Mouse (Mus musculus) liver, adult 2 months (tissue): Measurements from ENCODE around the gene Pdzd2. TPM values are rescaled to one million over a fixed set of nuclear protein-coding genes. Genes with fewer than 3 reads are reported as not detected.

Experiments
- DNase-seq: peaks from one replicate; pipeline ENCODE4 v3.0.0-alpha.2; 2011; ENCODE audit warnings: low read depth, low spot score; ENCODE audit errors: extremely low read depth
- H3K27ac ChIP-seq: fragments of 200-500 bp; replicated peaks from 2 replicates; pipeline ENCODE4 v1.5.1; 2012; ENCODE audit warnings: low read depth, mild to moderate bottlenecking, control low read depth, inconsistent platforms, low read length; ENCODE audit not compliant: insufficient read depth
- H3K27me3 ChIP-seq: fragments of 200-500 bp; 2 replicates; pipeline ENCODE4 v1.6.1; 2012; ENCODE audit warnings: mild to moderate bottlenecking, moderate library complexity, low read length, inconsistent platforms; ENCODE audit not compliant: control insufficient read depth, insufficient read depth
- H3K36me3 ChIP-seq: fragments of 200-500 bp; 2 replicates; pipeline ENCODE4 v1.6.1; 2012; ENCODE audit warnings: low read length, inconsistent platforms; ENCODE audit not compliant: control insufficient read depth, insufficient read depth
- H3K4me1 ChIP-seq: fragments of 200-500 bp; 2 replicates; pipeline ENCODE4 v1.6.1; 2011; ENCODE audit warnings: low read length; ENCODE audit not compliant: control insufficient read depth, insufficient read depth
- H3K4me3 ChIP-seq: fragments of 200-500 bp; 2 replicates; pipeline ENCODE4 v1.5.1; 2011; ENCODE audit warnings: low read depth, mild to moderate bottlenecking, control low read depth, low read length, moderate library complexity; ENCODE audit not compliant: insufficient read depth
- H3K79me2 ChIP-seq: fragments of 200-500 bp; 2 replicates; pipeline ENCODE4 v1.6.1; 2012; ENCODE audit warnings: inconsistent platforms, mild to moderate bottlenecking, low read length, moderate library complexity; ENCODE audit not compliant: control insufficient read depth, insufficient read depth
- H3K9ac ChIP-seq: fragments of 200-500 bp; 2 replicates; pipeline ENCODE4 v1.6.1; 2012; ENCODE audit warnings: low read depth, mild to moderate bottlenecking, control low read depth, inconsistent platforms, low read length
- CTCF ChIP-seq: fragments of 200-500 bp; IDR thresholded peaks from 2 replicates; pipeline ENCODE4 v1.5.1; 2011; ENCODE audit warnings: low read depth, low read length, control low read depth
- POLR2A ChIP-seq: fragments of 200-500 bp; IDR thresholded peaks from 2 replicates; pipeline ENCODE4 v1.6.1; 2011; ENCODE audit warnings: low read length, control low read depth; ENCODE audit not compliant: insufficient read depth; ENCODE audit errors: extremely low read depth
- WGBS: fragments of 180-500 bp; shearing (Covaris S2); methylation state at CpG from one replicate; pipeline ENCODE4 v1.1.7; 2018; 5-methylcytosine and 5-hydroxymethylcytosine counted together
- polyA plus RNA-seq: library from polyadenylated mRNA; depleted of rRNA; stranded (reverse); fragments of >200 nt; gene quantifications from 2 replicates; pipeline ENCODE4 v1.2.3, GENCODE M21; 2012
- total RNA-seq: library from RNA; depleted of rRNA; stranded (reverse); fragments of >200 nt; gene quantifications from 2 replicates; pipeline ENCODE4 v1.2.3, GENCODE M21; 2014

Gene Pdzd2
- total and polyA plus RNA-seq, 2 experiments: 0.11 to 0.74 TPM

DNA sequence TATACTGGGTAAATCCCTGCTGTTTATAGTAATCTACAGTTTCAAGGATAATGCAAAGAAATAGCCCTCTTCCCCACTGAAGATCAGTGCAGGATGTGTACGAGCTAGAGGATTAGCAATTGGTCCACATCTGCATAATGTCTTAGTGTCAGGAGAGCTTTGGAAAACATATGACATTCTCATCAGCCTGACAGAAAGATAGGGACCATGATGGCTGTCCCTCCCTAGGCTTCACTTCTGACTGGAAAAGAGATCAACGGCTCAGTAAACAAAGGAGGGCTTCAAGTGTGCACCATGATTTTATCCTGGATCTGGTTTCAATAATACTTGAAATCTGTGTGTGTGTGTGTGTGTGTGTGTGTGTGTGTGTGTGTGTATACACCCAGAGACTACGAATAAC, 186.5 kb downstream of the Pdzd2 start:
- Histone ChIP-seq H3K9ac (no peak overlapping the region), H3K4me1 (no peaks in the 10 kb centered on the region), H3K4me3 (no peak overlapping the region), H3K79me2 (no peaks in the 10 kb centered on the region), H3K36me3 (no peaks in the 10 kb centered on the region), H3K27ac (no peak overlapping the region), H3K27me3 (0 out of 2 replicates have a peak, but pooled peaks cover 2% of the 10 kb centered on the region)
- 75% methylated on average over 3 of the region's 3 CpGs for WGBS
- DNase-seq: no peak
- TF ChIP-seq POLR2A: no peak
- no peak for TF ChIP-seq CTCF

DNA sequence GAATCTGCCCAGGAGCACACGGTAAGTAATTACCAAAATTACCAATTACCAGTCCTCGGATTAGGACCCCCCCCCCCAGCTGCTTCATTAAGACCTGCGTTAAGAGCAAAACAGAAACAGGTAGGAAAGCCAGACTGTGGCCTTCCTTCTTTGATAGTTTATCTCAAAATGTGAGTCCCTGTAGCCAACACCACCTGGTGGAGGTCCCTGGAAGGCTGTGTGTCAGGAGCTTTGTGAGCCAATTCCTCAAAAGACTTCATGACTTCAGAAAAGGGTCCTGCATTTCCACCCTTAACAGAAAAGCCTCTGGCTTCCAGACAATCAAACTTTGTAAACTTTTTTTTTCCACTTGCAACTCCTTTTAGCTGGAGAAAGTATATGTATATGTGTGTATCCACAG, 188.8 kb downstream of the Pdzd2 start:
- Histone ChIP-seq H3K4me1 (no peaks in the 10 kb centered on the region), H3K36me3 (no peaks in the 10 kb centered on the region), H3K79me2 (no peaks in the 10 kb centered on the region), H3K9ac (no peak overlapping the region), H3K27ac (no peak overlapping the region), H3K4me3 (no peak overlapping the region), H3K27me3 (0 out of 2 replicates have a peak, but pooled peaks cover 2% of the 10 kb centered on the region)
- WGBS: 61% methylated on average over 3 of the region's 3 CpGs
- no peak for DNase-seq
- TF ChIP-seq CTCF (no peak), POLR2A (no peak)

DNA sequence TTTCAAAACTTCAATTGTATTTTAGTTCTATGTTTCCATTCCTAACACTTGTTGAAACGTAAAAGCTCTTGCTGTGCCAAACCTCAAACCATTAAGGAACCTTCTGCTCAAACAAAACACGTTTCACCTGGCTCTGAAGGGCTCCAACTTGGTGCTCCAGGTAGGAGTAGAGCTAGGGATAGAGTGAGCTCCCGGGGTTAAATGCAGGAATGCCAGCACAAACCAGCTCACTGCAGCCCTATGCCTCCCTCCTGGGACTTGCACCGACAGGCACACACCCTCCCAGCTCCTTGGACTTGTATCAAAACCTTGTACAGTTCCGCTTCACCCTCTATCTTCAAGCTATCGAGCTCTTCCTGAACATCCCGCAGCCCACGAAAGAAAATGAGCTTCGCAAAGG, 189.3 kb downstream of the Pdzd2 start:
- Histone ChIP-seq H3K9ac (no peak overlapping the region), H3K4me3 (no peak overlapping the region), H3K27ac (no peak overlapping the region), H3K36me3 (no peaks in the 10 kb centered on the region), H3K4me1 (no peaks in the 10 kb centered on the region), H3K27me3 (0 out of 2 replicates have a peak, but pooled peaks cover 2% of the 10 kb centered on the region), H3K79me2 (no peaks in the 10 kb centered on the region)
- DNase-seq: no peak
- WGBS: 52% methylated on average over 9 of the region's 9 CpGs
- TF ChIP-seq CTCF (no peak), POLR2A (no peak)

DNA sequence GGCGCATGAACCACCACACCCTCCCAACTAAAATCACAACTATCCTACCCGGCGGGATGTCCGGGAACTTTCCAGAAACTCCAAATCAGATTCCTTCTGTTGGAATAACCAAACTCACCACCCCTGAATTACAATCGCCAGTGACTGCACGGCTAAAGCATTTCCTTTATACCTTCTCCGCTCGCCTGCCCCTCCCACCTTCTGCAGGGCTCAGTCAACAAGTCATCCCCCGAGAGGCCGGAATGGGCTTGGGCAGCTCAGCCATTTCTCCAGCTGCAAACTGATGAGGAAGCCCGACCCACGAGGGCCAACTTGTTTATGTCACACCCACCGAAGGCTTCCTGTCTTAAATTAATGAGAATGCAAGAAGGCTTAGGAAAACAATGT, 189.8 kb downstream of the Pdzd2 start:
- H3K36me3 ChIP-seq: no peaks in the 10 kb centered on the region
- no peaks in the 10 kb centered on the region for H3K4me1 ChIP-seq
- no peak for DNase-seq
- 0 out of 2 replicates have a peak, but pooled peaks cover 2% of the 10 kb centered on the region for H3K27me3 ChIP-seq
- TF ChIP-seq POLR2A (no peak), CTCF (no peak)
- 6% methylated on average over 13 of the region's 13 CpGs for WGBS
- H3K4me3 ChIP-seq: peak overlapping the region; percentile 11; the same call in 1 of the 2 replicates
- no peaks in the 10 kb centered on the region for H3K79me2 ChIP-seq
- no peak overlapping the region for H3K27ac ChIP-seq
- H3K9ac ChIP-seq: no peak overlapping the region

DNA sequence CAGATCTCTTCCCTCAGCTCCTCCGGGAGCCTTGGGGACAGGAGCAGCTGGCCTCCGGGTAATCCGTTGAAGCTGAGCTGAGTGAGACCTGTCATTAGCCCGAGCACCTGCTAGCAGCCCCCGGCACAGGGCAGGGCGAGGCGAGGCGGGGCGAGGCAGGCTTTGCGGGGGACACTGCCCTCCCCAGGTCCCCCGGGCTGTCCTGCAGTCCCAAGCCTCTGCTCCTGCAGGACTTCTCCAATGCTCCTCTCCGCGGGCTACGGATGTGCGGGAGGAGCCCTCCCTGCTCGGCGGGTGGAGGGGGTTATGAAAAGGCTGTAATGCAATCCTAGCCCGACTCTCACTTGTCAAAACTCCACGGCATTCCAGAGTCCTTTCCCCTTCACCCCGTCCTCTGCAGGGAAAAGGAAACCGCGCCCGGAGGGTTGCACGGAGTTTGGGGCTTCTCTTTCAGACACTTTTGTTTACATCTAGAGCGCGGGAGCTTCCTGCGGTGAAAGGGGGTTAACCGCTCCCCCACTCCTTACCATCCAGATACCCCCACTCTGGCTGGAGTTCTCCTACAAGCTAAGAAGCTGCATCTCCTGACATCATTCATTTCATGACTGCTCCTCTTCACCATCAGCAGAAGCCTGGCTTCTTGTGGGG, 190.3 kb downstream of the Pdzd2 start:
- under 1% methylated on average over 28 of the region's 28 CpGs for WGBS

DNA sequence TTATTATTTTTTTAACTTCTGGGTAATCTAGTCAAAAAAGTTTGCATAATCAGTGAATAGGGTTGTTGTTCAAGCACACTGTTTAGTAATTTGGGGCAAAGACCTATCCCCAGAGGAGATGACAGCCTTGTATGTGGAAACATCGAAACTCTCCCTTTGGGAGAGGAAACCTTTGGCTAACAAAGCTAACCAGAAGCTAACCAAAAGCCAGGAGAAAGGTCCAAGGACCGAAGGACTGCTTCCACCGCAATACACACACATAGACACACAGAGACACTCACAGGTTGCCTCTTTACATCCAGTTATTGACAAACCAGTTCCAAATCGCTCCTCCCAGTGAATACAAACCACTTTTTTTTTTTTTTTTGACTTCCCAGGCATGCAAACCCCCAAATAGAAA, 191.0 kb downstream of the Pdzd2 start:
- Histone ChIP-seq H3K36me3 (no peaks in the 10 kb centered on the region), H3K4me1 (no peaks in the 10 kb centered on the region), H3K79me2 (no peaks in the 10 kb centered on the region), H3K4me3 (no peak overlapping the region; the same call in 1 of the 2 replicates), H3K27me3 (0 out of 2 replicates have a peak, but pooled peaks cover 2% of the 10 kb centered on the region), H3K27ac (no peak overlapping the region), H3K9ac (no peak overlapping the region)
- TF ChIP-seq POLR2A (no peak), CTCF (no peak)
- DNase-seq: no peak
- 33% methylated on average over 4 of the region's 4 CpGs for WGBS

More for the DNA sequence above, 190.3 kb downstream of the Pdzd2 start:
- H3K79me2 ChIP-seq: no peaks in the 10 kb centered on the region
- no peak overlapping the region for H3K27ac ChIP-seq
- H3K36me3 ChIP-seq: no peaks in the 10 kb centered on the region
- no peaks in the 10 kb centered on the region for H3K4me1 ChIP-seq
- H3K4me3 ChIP-seq: peak overlapping the region; percentile 56
- no peak for DNase-seq
- no peak for TF ChIP-seq POLR2A
- TF ChIP-seq CTCF: no peak
- 0 out of 2 replicates have a peak, but pooled peaks cover 2% of the 10 kb centered on the region for H3K27me3 ChIP-seq
- H3K9ac ChIP-seq: peak overlapping the region; percentile 42; the same call in 1 of the 2 replicates
